Mouse (Mus musculus): Measurements from ENCODE around the gene Hhipl1. TPM values are rescaled to one million over a fixed set of nuclear protein-coding genes. Genes with fewer than 3 reads are reported as not detected.

Hhipl1 gene
- polyA plus RNA-seq, 1 experiment from 2014 or later, result 0.84 TPM

- Histone ChIP-seq H3K9ac (ENCODE audit: low read length) (no peak overlapping the region), H3K36me3 (ENCODE audit: control insufficient read depth, insufficient read depth, low read length) (no peaks in the 10 kb centered on the region), H3K27ac (replicated peaks in 1 of 2; ENCODE audit: control insufficient read depth in 1 of 2, insufficient read depth in 1 of 2, low read depth in 2 of 2, low read length in 2 of 2) (no peak overlapping the region), H3K9me3 (ENCODE audit: control insufficient read depth, low read length) (peaks cover 4% of the 10 kb centered on the region; the same call in 1 of the 2 replicates), H3K4me3 (ENCODE audit: control insufficient read depth in 1 of 2, insufficient read depth in 1 of 2, low read depth in 1 of 2, low read length in 2 of 2) (peak overlapping the region; percentile 0 to 23; a peak in 3 of 4 replicates), H3K4me1 (ENCODE audit: control insufficient read depth in 2 of 2, insufficient read depth in 2 of 2, low read length in 2 of 2) (0 out of 4 replicates have a peak, but pooled peaks cover 0 to 6% of the 10 kb centered on the region in 2 experiments), H3K4me2 (ENCODE audit: low read length) (peak overlapping the region; percentile 54), H3K27me3 (ENCODE audit: control insufficient read depth, insufficient read depth, low read length) (peaks cover 36% of the 10 kb centered on the region)
- 9% methylated on average over 35 of the region's 35 CpGs for WGBS
- no peak for ATAC-seq (ENCODE audit: insufficient number of reproducible peaks, insufficient read depth, low FRiP score, low read depth)
These were observed 46.5 kb downstream of the Hhipl1 start for GRCm38 (mm10) chr12:108352371-108353136.

- Histone ChIP-seq H3K36me3 (ENCODE audit: control insufficient read depth, insufficient read depth, low read length) (no peaks in the 10 kb centered on the region), H3K27ac (replicated peaks in 1 of 2; ENCODE audit: control insufficient read depth in 1 of 2, insufficient read depth in 1 of 2, low read depth in 2 of 2, low read length in 2 of 2) (no peak overlapping the region), H3K4me2 (ENCODE audit: low read length) (no peak overlapping the region), H3K9me3 (ENCODE audit: control insufficient read depth, low read length) (peaks cover 4% of the 10 kb centered on the region; the same call in 1 of the 2 replicates), H3K4me1 (ENCODE audit: control insufficient read depth in 2 of 2, insufficient read depth in 2 of 2, low read length in 2 of 2) (0 out of 4 replicates have a peak, but pooled peaks cover 0 to 6% of the 10 kb centered on the region in 2 experiments), H3K4me3 (ENCODE audit: control insufficient read depth in 1 of 2, insufficient read depth in 1 of 2, low read depth in 1 of 2, low read length in 2 of 2) (no peak overlapping the region), H3K27me3 (ENCODE audit: control insufficient read depth, insufficient read depth, low read length) (peaks cover 36% of the 10 kb centered on the region), H3K9ac (ENCODE audit: low read length) (no peak overlapping the region)
- ATAC-seq (ENCODE audit: insufficient number of reproducible peaks, insufficient read depth, low FRiP score, low read depth), result no peak
- 52% methylated on average over 2 of the region's 2 CpGs for WGBS
These were observed 48.2 kb downstream of the Hhipl1 start for GRCm38 (mm10) chr12:108354284-108354683.

GRCm38 (mm10) chr12:108355271-108355670 is 49.2 kb downstream of the Hhipl1 start:
- 0 out of 4 replicates have a peak, but pooled peaks cover 0 to 6% of the 10 kb centered on the region in 2 experiments for H3K4me1 ChIP-seq (ENCODE audit: control insufficient read depth in 2 of 2, insufficient read depth in 2 of 2, low read length in 2 of 2)
- H3K4me2 ChIP-seq (ENCODE audit: low read length), result no peak overlapping the region
- no peaks in the 10 kb centered on the region for H3K36me3 ChIP-seq (ENCODE audit: control insufficient read depth, insufficient read depth, low read length)
- peaks cover 4% of the 10 kb centered on the region; the same call in 1 of the 2 replicates for H3K9me3 ChIP-seq (ENCODE audit: control insufficient read depth, low read length)
- no peak overlapping the region for H3K27ac ChIP-seq (replicated peaks in 1 of 2; ENCODE audit: control insufficient read depth in 1 of 2, insufficient read depth in 1 of 2, low read depth in 2 of 2, low read length in 2 of 2)
- no peak for ATAC-seq (ENCODE audit: insufficient number of reproducible peaks, insufficient read depth, low FRiP score, low read depth)
- H3K9ac ChIP-seq (ENCODE audit: low read length), result no peak overlapping the region
- peaks cover 36% of the 10 kb centered on the region for H3K27me3 ChIP-seq (ENCODE audit: control insufficient read depth, insufficient read depth, low read length)
- H3K4me3 ChIP-seq (ENCODE audit: control insufficient read depth in 1 of 2, insufficient read depth in 1 of 2, low read depth in 1 of 2, low read length in 2 of 2), result no peak overlapping the region
- 62% methylated on average over 1 of the region's 1 CpGs for WGBS

- no peaks in the 10 kb centered on the region for H3K36me3 ChIP-seq (ENCODE audit: control insufficient read depth, insufficient read depth, low read length)
- no peak overlapping the region for H3K4me2 ChIP-seq (ENCODE audit: low read length)
- H3K9me3 ChIP-seq (ENCODE audit: control insufficient read depth, low read length), result peaks cover 4% of the 10 kb centered on the region; the same call in 1 of the 2 replicates
- no peak overlapping the region for H3K27ac ChIP-seq (replicated peaks in 1 of 2; ENCODE audit: control insufficient read depth in 1 of 2, insufficient read depth in 1 of 2, low read depth in 2 of 2, low read length in 2 of 2)
- H3K4me1 ChIP-seq (ENCODE audit: control insufficient read depth in 2 of 2, insufficient read depth in 2 of 2, low read length in 2 of 2), result 0 out of 4 replicates have a peak, but pooled peaks cover 0 to 6% of the 10 kb centered on the region in 2 experiments
- peaks cover 36% of the 10 kb centered on the region for H3K27me3 ChIP-seq (ENCODE audit: control insufficient read depth, insufficient read depth, low read length)
- no peak overlapping the region for H3K4me3 ChIP-seq (ENCODE audit: control insufficient read depth in 1 of 2, insufficient read depth in 1 of 2, low read depth in 1 of 2, low read length in 2 of 2)
- H3K9ac ChIP-seq (ENCODE audit: low read length), result no peak overlapping the region
- ATAC-seq (ENCODE audit: insufficient number of reproducible peaks, insufficient read depth, low FRiP score, low read depth), result no peak
These were observed 49.9 kb downstream of the Hhipl1 start for GRCm38 (mm10) chr12:108355986-108356385.

GRCm38 (mm10) chr12:108363796-108364195 is 57.7 kb downstream of the Hhipl1 start:
- Histone ChIP-seq H3K9me3 (ENCODE audit: control insufficient read depth, low read length) (no peaks in the 10 kb centered on the region), H3K4me1 (ENCODE audit: control insufficient read depth in 2 of 2, insufficient read depth in 2 of 2, low read length in 2 of 2) (peaks cover 2 to 17% of the 10 kb centered on the region in 2 experiments; a peak in 3 of 4 replicates), H3K36me3 (ENCODE audit: control insufficient read depth, insufficient read depth, low read length) (no peaks in the 10 kb centered on the region), H3K4me2 (ENCODE audit: low read length) (no peak overlapping the region), H3K27ac (replicated peaks in 1 of 2; ENCODE audit: control insufficient read depth in 1 of 2, insufficient read depth in 1 of 2, low read depth in 2 of 2, low read length in 2 of 2) (no peak overlapping the region), H3K4me3 (ENCODE audit: control insufficient read depth in 1 of 2, insufficient read depth in 1 of 2, low read depth in 1 of 2, low read length in 2 of 2) (no peak overlapping the region), H3K27me3 (ENCODE audit: control insufficient read depth, insufficient read depth, low read length) (no peaks in the 10 kb centered on the region), H3K9ac (ENCODE audit: low read length) (no peak overlapping the region)
- peak; percentile 55; the same call in 1 of the 2 replicates for ATAC-seq (ENCODE audit: insufficient number of reproducible peaks, insufficient read depth, low FRiP score, low read depth)
- 10% methylated on average over 5 of the region's 5 CpGs for WGBS

GRCm38 (mm10) chr12:108365340-108365739 is 59.3 kb downstream of the Hhipl1 start:
- Histone ChIP-seq H3K4me2 (ENCODE audit: low read length) (no peak overlapping the region), H3K4me1 (ENCODE audit: control insufficient read depth in 2 of 2, insufficient read depth in 2 of 2, low read length in 2 of 2) (peaks cover 4 to 28% of the 10 kb centered on the region in 2 experiments; a peak in 3 of 4 replicates), H3K27me3 (ENCODE audit: control insufficient read depth, insufficient read depth, low read length) (no peaks in the 10 kb centered on the region), H3K36me3 (ENCODE audit: control insufficient read depth, insufficient read depth, low read length) (no peaks in the 10 kb centered on the region), H3K27ac (replicated peaks in 1 of 2; ENCODE audit: control insufficient read depth in 1 of 2, insufficient read depth in 1 of 2, low read depth in 2 of 2, low read length in 2 of 2) (no peak overlapping the region), H3K9ac (ENCODE audit: low read length) (no peak overlapping the region), H3K4me3 (ENCODE audit: control insufficient read depth in 1 of 2, insufficient read depth in 1 of 2, low read depth in 1 of 2, low read length in 2 of 2) (no peak overlapping the region), H3K9me3 (ENCODE audit: control insufficient read depth, low read length) (no peaks in the 10 kb centered on the region)
- WGBS, result 15% methylated on average over 3 of the region's 3 CpGs
- no peak for ATAC-seq (ENCODE audit: insufficient number of reproducible peaks, insufficient read depth, low FRiP score, low read depth)

- 71% methylated on average over 7 of the region's 7 CpGs for WGBS
- no peak for ATAC-seq (ENCODE audit: insufficient number of reproducible peaks, insufficient read depth, low FRiP score, low read depth)
- peaks cover 10 to 33% of the 10 kb centered on the region in 2 experiments; a peak in 3 of 4 replicates for H3K4me1 ChIP-seq (ENCODE audit: control insufficient read depth in 2 of 2, insufficient read depth in 2 of 2, low read length in 2 of 2)
- H3K27ac ChIP-seq (replicated peaks in 1 of 2; ENCODE audit: control insufficient read depth in 1 of 2, insufficient read depth in 1 of 2, low read depth in 2 of 2, low read length in 2 of 2), result no peak overlapping the region
- no peaks in the 10 kb centered on the region for H3K36me3 ChIP-seq (ENCODE audit: control insufficient read depth, insufficient read depth, low read length)
- H3K9me3 ChIP-seq (ENCODE audit: control insufficient read depth, low read length), result no peaks in the 10 kb centered on the region
- no peak overlapping the region for H3K9ac ChIP-seq (ENCODE audit: low read length)
- H3K27me3 ChIP-seq (ENCODE audit: control insufficient read depth, insufficient read depth, low read length), result no peaks in the 10 kb centered on the region
- no peak overlapping the region for H3K4me3 ChIP-seq (ENCODE audit: control insufficient read depth in 1 of 2, insufficient read depth in 1 of 2, low read depth in 1 of 2, low read length in 2 of 2)
- no peak overlapping the region for H3K4me2 ChIP-seq (ENCODE audit: low read length)
These were observed 59.8 kb downstream of the Hhipl1 start for GRCm38 (mm10) chr12:108365868-108366267.
